Mouse (Mus musculus) forebrain, embryonic 11.5 days (tissue): ENCODE measurements around the gene Rbm44. TPM values are rescaled to one million over a fixed set of nuclear protein-coding genes. Genes with fewer than 3 reads are reported as not detected.

Experiments
- ATAC-seq: fragments of 200-750 bp; cut with Nextera tagmentation; replicated peaks from 2 replicates; pipeline ENCODE4 v1.8.0; 2017; ENCODE audit warnings: moderate TSS enrichment; ENCODE audit not compliant: low FRiP score
- DNase-seq: peaks from one replicate; pipeline ENCODE4 v3.0.0-alpha.2; 2017; ENCODE audit warnings: low spot score
- H3K27ac ChIP-seq: fragments of 300-500 bp; sonication (generic); 2 replicates; pipeline ENCODE4 v1.5.1; 2014; ENCODE audit warnings: low read depth, low read length
- H3K27me3 ChIP-seq: fragments of 300-500 bp; sonication (generic); 2 replicates; pipeline ENCODE4 v1.6.1; 2014; ENCODE audit warnings: mild to moderate bottlenecking, low read length, mixed read lengths; ENCODE audit not compliant: control insufficient read depth, insufficient read depth
- H3K36me3 ChIP-seq: fragments of 300-500 bp; sonication (generic); 2 replicates; pipeline ENCODE4 v1.6.1; 2014; ENCODE audit warnings: mild to moderate bottlenecking, low read length, moderate library complexity, mixed read lengths; ENCODE audit not compliant: control insufficient read depth, insufficient read depth
- H3K4me1 ChIP-seq: fragments of 300-500 bp; sonication (generic); replicated peaks from 2 replicates; pipeline ENCODE4 v1.6.1; 2014; ENCODE audit warnings: low read length, mixed read lengths; ENCODE audit not compliant: control insufficient read depth, insufficient read depth
- H3K4me2 ChIP-seq: fragments of 300-500 bp; sonication (generic); 2 replicates; pipeline ENCODE4 v1.6.1; 2014; ENCODE audit warnings: low read depth, mild to moderate bottlenecking, low read length, moderate library complexity, mixed read lengths; ENCODE audit not compliant: severe bottlenecking
- H3K4me3 ChIP-seq: fragments of 300-500 bp; sonication (generic); 2 replicates; pipeline ENCODE4 v1.5.1; 2014; ENCODE audit warnings: low read depth, low read length
- H3K9ac ChIP-seq: fragments of 300-500 bp; sonication (generic); 2 replicates; pipeline ENCODE4 v1.6.1; 2014; ENCODE audit warnings: low read length
- H3K9me3 ChIP-seq: fragments of 300-500 bp; sonication (generic); 2 replicates; pipeline ENCODE4 v1.6.1; 2016; ENCODE audit warnings: low read length, mixed read lengths; ENCODE audit not compliant: control insufficient read depth
- WGBS: fragments of 180-500 bp; shearing (Covaris S2); extraction: QIAGEN DNeasy Blood & Tissue Kit; methylation state at CpG from one replicate; pipeline ENCODE4 v1.1.7; 2014; 5-methylcytosine and 5-hydroxymethylcytosine counted together
- polyA plus RNA-seq: library from polyadenylated mRNA; unstranded; fragments of >200 nt; fragmentation: Nextera tagmentation; extraction: Ambion mirVana; gene quantifications from 2 replicates; pipeline ENCODE4 v1.2.1, GENCODE M21; 2014

The Rbm44 gene
- polyA plus RNA-seq, 1 experiment from 2014 or later, result 0.51 TPM

GRCm38 (mm10) chr1:91107548-91107947 lies 37.3 kb upstream of the Rbm44 start:
- ATAC-seq (no peak), DNase-seq (no peak)
- Histone ChIP-seq H3K4me1 (no peaks in the 10 kb centered on the region), H3K36me3 (no peaks in the 10 kb centered on the region; the same call in 1 of the 2 replicates), H3K9me3 (no peaks in the 10 kb centered on the region), H3K4me3 (no peak overlapping the region), H3K27ac (no peak overlapping the region), H3K9ac (no peak overlapping the region), H3K27me3 (no peaks in the 10 kb centered on the region), H3K4me2 (no peak overlapping the region)
- WGBS, result 66% methylated on average over 5 of the region's 5 CpGs

- no peak for ATAC-seq
- 82% methylated on average over 4 of the region's 4 CpGs for WGBS
- no peak for DNase-seq
- H3K4me3 ChIP-seq, result no peak overlapping the region
- no peaks in the 10 kb centered on the region for H3K4me1 ChIP-seq
- H3K27ac ChIP-seq, result no peak overlapping the region
- H3K27me3 ChIP-seq, result no peaks in the 10 kb centered on the region
- H3K36me3 ChIP-seq, result no peaks in the 10 kb centered on the region; the same call in 1 of the 2 replicates
- no peaks in the 10 kb centered on the region for H3K9me3 ChIP-seq
- no peak overlapping the region for H3K9ac ChIP-seq
- H3K4me2 ChIP-seq, result no peak overlapping the region
These were observed 35.6 kb upstream of the Rbm44 start for GRCm38 (mm10) chr1:91109302-91109701.

- Histone ChIP-seq H3K27ac (no peak overlapping the region), H3K4me1 (no peaks in the 10 kb centered on the region), H3K9ac (no peak overlapping the region), H3K9me3 (no peaks in the 10 kb centered on the region), H3K4me2 (no peak overlapping the region), H3K4me3 (no peak overlapping the region), H3K27me3 (no peaks in the 10 kb centered on the region), H3K36me3 (no peaks in the 10 kb centered on the region)
- ATAC-seq, result no peak
- WGBS, result 94% methylated on average over 14 of the region's 14 CpGs
- no peak for DNase-seq
These were observed 32.7 kb upstream of the Rbm44 start for GRCm38 (mm10) chr1:91112171-91112570.

- H3K27ac ChIP-seq, result no peak overlapping the region
- H3K36me3 ChIP-seq, result no peaks in the 10 kb centered on the region
- no peak overlapping the region for H3K9ac ChIP-seq
- no peak for DNase-seq
- H3K4me3 ChIP-seq, result no peak overlapping the region
- WGBS, result 88% methylated on average over 4 of the region's 4 CpGs
- no peaks in the 10 kb centered on the region for H3K9me3 ChIP-seq
- no peak overlapping the region for H3K4me2 ChIP-seq
- H3K4me1 ChIP-seq, result no peaks in the 10 kb centered on the region
- ATAC-seq, result no peak
- H3K27me3 ChIP-seq, result no peaks in the 10 kb centered on the region
These were observed 32.3 kb upstream of the Rbm44 start for GRCm38 (mm10) chr1:91112606-91113005.

GRCm38 (mm10) chr1:91122121-91122520 lies 22.8 kb upstream of the Rbm44 start:
- ATAC-seq, result no peak
- Histone ChIP-seq H3K4me1 (no peaks in the 10 kb centered on the region), H3K27ac (no peak overlapping the region), H3K4me2 (no peak overlapping the region), H3K4me3 (no peak overlapping the region), H3K27me3 (no peaks in the 10 kb centered on the region), H3K36me3 (no peaks in the 10 kb centered on the region), H3K9ac (no peak overlapping the region), H3K9me3 (no peaks in the 10 kb centered on the region)
- WGBS, result 85% methylated on average over 11 of the region's 11 CpGs
- no peak for DNase-seq

GRCm38 (mm10) chr1:91123004-91123403 lies 21.9 kb upstream of the Rbm44 start:
- no peaks in the 10 kb centered on the region for H3K4me1 ChIP-seq
- H3K27me3 ChIP-seq, result no peaks in the 10 kb centered on the region
- H3K4me2 ChIP-seq, result no peak overlapping the region
- DNase-seq, result no peak
- no peak overlapping the region for H3K4me3 ChIP-seq
- no peak for ATAC-seq
- H3K36me3 ChIP-seq, result no peaks in the 10 kb centered on the region
- no peaks in the 10 kb centered on the region for H3K9me3 ChIP-seq
- H3K9ac ChIP-seq, result no peak overlapping the region
- no peak overlapping the region for H3K27ac ChIP-seq
- 92% methylated on average over 5 of the region's 5 CpGs for WGBS

GRCm38 (mm10) chr1:91123466-91123865 lies 21.4 kb upstream of the Rbm44 start:
- H3K9ac ChIP-seq, result no peak overlapping the region
- H3K27ac ChIP-seq, result no peak overlapping the region
- H3K4me1 ChIP-seq, result no peaks in the 10 kb centered on the region
- H3K4me2 ChIP-seq, result no peak overlapping the region
- ATAC-seq (no peak), DNase-seq (no peak)
- no peaks in the 10 kb centered on the region for H3K9me3 ChIP-seq
- no peaks in the 10 kb centered on the region for H3K27me3 ChIP-seq
- H3K4me3 ChIP-seq, result no peak overlapping the region
- H3K36me3 ChIP-seq, result no peaks in the 10 kb centered on the region; the same call in 1 of the 2 replicates
- WGBS, result 90% methylated on average over 3 of the region's 3 CpGs

- H3K9me3 ChIP-seq, result no peaks in the 10 kb centered on the region
- H3K9ac ChIP-seq, result no peak overlapping the region
- no peaks in the 10 kb centered on the region for H3K4me1 ChIP-seq
- 88% methylated on average over 4 of the region's 4 CpGs for WGBS
- ATAC-seq, result no peak
- DNase-seq, result peak; percentile 47
- H3K4me2 ChIP-seq, result no peak overlapping the region
- no peak overlapping the region for H3K27ac ChIP-seq
- no peaks in the 10 kb centered on the region; the same call in 1 of the 2 replicates for H3K36me3 ChIP-seq
- no peak overlapping the region for H3K4me3 ChIP-seq
- no peaks in the 10 kb centered on the region for H3K27me3 ChIP-seq
These were observed 16.0 kb upstream of the Rbm44 start for GRCm38 (mm10) chr1:91128849-91129248.

GRCm38 (mm10) chr1:91137036-91137435 lies 7.9 kb upstream of the Rbm44 start:
- H3K4me3 ChIP-seq, result no peak overlapping the region
- no peaks in the 10 kb centered on the region for H3K4me1 ChIP-seq
- H3K27ac ChIP-seq, result no peak overlapping the region
- WGBS, result 82% methylated on average over 2 of the region's 2 CpGs
- H3K9ac ChIP-seq, result no peak overlapping the region
- ATAC-seq (no peak), DNase-seq (no peak)
- no peaks in the 10 kb centered on the region for H3K9me3 ChIP-seq
- no peaks in the 10 kb centered on the region for H3K27me3 ChIP-seq
- H3K4me2 ChIP-seq, result no peak overlapping the region
- no peaks in the 10 kb centered on the region for H3K36me3 ChIP-seq
